Mouse (Mus musculus) bone marrow, adult 2 months (tissue): ENCODE results near the gene Tnfrsf1a. TPM values are rescaled to one million over a fixed set of nuclear protein-coding genes. Genes with fewer than 3 reads are reported as not detected.

ENCODE experiments used
- H3K27ac ChIP-seq: fragments of 200-500 bp; 2 replicates; pipeline ENCODE4 v1.5.1; 2012; ENCODE audit warnings: low read depth, mild to moderate bottlenecking, control low read depth, inconsistent platforms, low read length; ENCODE audit not compliant: control insufficient read depth, poor library complexity, insufficient read depth
- H3K4me1 ChIP-seq: fragments of 200-500 bp; 2 replicates; pipeline ENCODE4 v1.6.1; 2011; ENCODE audit warnings: low read length; ENCODE audit not compliant: control insufficient read depth, insufficient read depth
- H3K4me3 ChIP-seq: fragments of 200-500 bp; replicated peaks from 2 replicates; pipeline ENCODE3; 2011; ENCODE audit warnings: mild to moderate bottlenecking, low read depth, low read length, control low read depth; ENCODE audit not compliant: control insufficient read depth
- CTCF ChIP-seq: fragments of 200-500 bp; IDR thresholded peaks from 2 replicates; pipeline ENCODE4 v1.5.1; 2011; ENCODE audit warnings: low read length, control low read depth; ENCODE audit not compliant: control insufficient read depth, insufficient read depth
- POLR2A ChIP-seq: fragments of 200-500 bp; IDR thresholded peaks from 2 replicates; pipeline ENCODE4 v1.6.1; 2011; ENCODE audit warnings: low read depth, mild to moderate bottlenecking, control low read depth, low read length, borderline replicate concordance; ENCODE audit not compliant: control insufficient read depth
- WGBS: fragments of 180-500 bp; shearing (Covaris S2); methylation state at CpG from one replicate; pipeline ENCODE4 v1.1.7; 2018; 5-methylcytosine and 5-hydroxymethylcytosine counted together
- polyA plus RNA-seq: library from polyadenylated mRNA; stranded (reverse); fragments of >200 nt; gene quantifications from 2 replicates; pipeline ENCODE4 v1.2.4, GENCODE M21; 2011; ENCODE audit warnings: low replicate concordance; ENCODE audit not compliant: missing spikeins, insufficient read depth, insufficient read length

Gene Tnfrsf1a
- polyA plus RNA-seq, 1 experiment, result 63.5 TPM

- Histone ChIP-seq H3K4me3 (no peak overlapping the region), H3K4me1 (no peaks in the 10 kb centered on the region; the same call in 1 of the 2 replicates), H3K27ac (no peak overlapping the region)
- WGBS, result 76% methylated on average over 14 of the region's 14 CpGs
- no peak for TF ChIP-seq POLR2A
- TF ChIP-seq CTCF, result no peak
Measured at GRCm38 (mm10) chr6:125405461-125406382, 56.6 kb downstream of the Tnfrsf1a start.

- TF ChIP-seq CTCF (no peak), POLR2A (no peak)
- H3K4me3 ChIP-seq, result no peak overlapping the region
- H3K27ac ChIP-seq, result no peak overlapping the region
- no peaks in the 10 kb centered on the region; the same call in 1 of the 2 replicates for H3K4me1 ChIP-seq
- 80% methylated on average over 7 of the region's 7 CpGs for WGBS
Measured at GRCm38 (mm10) chr6:125407224-125407623, 58.1 kb downstream of the Tnfrsf1a start.

GRCm38 (mm10) chr6:125407657-125408056, 58.5 kb downstream of the Tnfrsf1a start:
- TF ChIP-seq POLR2A, result no peak
- TF ChIP-seq CTCF, result no peak
- no peak overlapping the region for H3K27ac ChIP-seq
- H3K4me3 ChIP-seq, result no peak overlapping the region
- H3K4me1 ChIP-seq, result no peaks in the 10 kb centered on the region; the same call in 1 of the 2 replicates
- WGBS, result 74% methylated on average over 10 of the region's 10 CpGs

- no peak for TF ChIP-seq POLR2A
- TF ChIP-seq CTCF, result no peak
- no peaks in the 10 kb centered on the region; the same call in 1 of the 2 replicates for H3K4me1 ChIP-seq
- WGBS, result 55% methylated on average over 11 of the region's 11 CpGs
- no peak overlapping the region for H3K27ac ChIP-seq
- H3K4me3 ChIP-seq, result no peak overlapping the region
Measured at GRCm38 (mm10) chr6:125410551-125410950, 61.4 kb downstream of the Tnfrsf1a start.

- TF ChIP-seq POLR2A (no peak), CTCF (no peak)
- 23% methylated on average over 8 of the region's 8 CpGs for WGBS
- no peak overlapping the region for H3K27ac ChIP-seq
- no peaks in the 10 kb centered on the region; the same call in 1 of the 2 replicates for H3K4me1 ChIP-seq
- H3K4me3 ChIP-seq, result no peak overlapping the region
Measured at GRCm38 (mm10) chr6:125410995-125411547, 61.9 kb downstream of the Tnfrsf1a start.

GRCm38 (mm10) chr6:125411661-125412060, 62.5 kb downstream of the Tnfrsf1a start:
- WGBS, result 85% methylated on average over 6 of the region's 6 CpGs
- no peak overlapping the region for H3K4me3 ChIP-seq
- TF ChIP-seq CTCF (no peak), POLR2A (no peak)
- no peaks in the 10 kb centered on the region; the same call in 1 of the 2 replicates for H3K4me1 ChIP-seq
- no peak overlapping the region for H3K27ac ChIP-seq

Other genes starting within 250 kb of the Tnfrsf1a start
- 12.5 and 25.7 TPM in 2 replicates for gene Nop2, start 217.5 kb upstream of the Tnfrsf1a start, polyA plus RNA-seq
- 21.0 and 39.0 TPM in 2 replicates for gene Iffo1, start 204.1 kb upstream of the Tnfrsf1a start, polyA plus RNA-seq
- 40.4 and 98.2 TPM in 2 replicates for gene Gapdh, start 182.9 kb upstream of the Tnfrsf1a start, polyA plus RNA-seq
- gene Ncapd2, start 157.7 kb upstream of the Tnfrsf1a start, polyA plus RNA-seq, result 314 and 361 TPM in 2 replicates
- 153 and 193 TPM in 2 replicates for gene Mrpl51, start 157.6 kb upstream of the Tnfrsf1a start, polyA plus RNA-seq
- 11.3 and 32.6 TPM in 2 replicates for gene Vamp1, start 133.8 kb upstream of the Tnfrsf1a start, polyA plus RNA-seq
- gene Tapbpl, start 117.5 kb upstream of the Tnfrsf1a start, polyA plus RNA-seq, result 4.1 and 6.2 TPM in 2 replicates
- 7.0 and 10.7 TPM in 2 replicates for gene Cd27, start 112.4 kb upstream of the Tnfrsf1a start, polyA plus RNA-seq
- not detected in 2 replicates for gene Tuba3a, start 63.3 kb upstream of the Tnfrsf1a start, polyA plus RNA-seq
- gene Ltbr, start 35.5 kb upstream of the Tnfrsf1a start, polyA plus RNA-seq, result 12.4 and 23.2 TPM in 2 replicates
- gene Scnn1a, start 28.7 kb upstream of the Tnfrsf1a start, polyA plus RNA-seq, result 1.7 and 5.6 TPM in 2 replicates
- gene Plekhg6, start 31.4 kb downstream of the Tnfrsf1a start, polyA plus RNA-seq, result 0.45 TPM in 1 of 2 replicates, not detected in the other
- 60.4 and 90.4 TPM in 2 replicates for gene Cd9, start 145.4 kb downstream of the Tnfrsf1a start, polyA plus RNA-seq
- 83.1 and 147 TPM in 2 replicates for gene Vwf, start 197.4 kb downstream of the Tnfrsf1a start, polyA plus RNA-seq